Mouse (Mus musculus): ENCODE data around the gene Rbm6.

DNA sequence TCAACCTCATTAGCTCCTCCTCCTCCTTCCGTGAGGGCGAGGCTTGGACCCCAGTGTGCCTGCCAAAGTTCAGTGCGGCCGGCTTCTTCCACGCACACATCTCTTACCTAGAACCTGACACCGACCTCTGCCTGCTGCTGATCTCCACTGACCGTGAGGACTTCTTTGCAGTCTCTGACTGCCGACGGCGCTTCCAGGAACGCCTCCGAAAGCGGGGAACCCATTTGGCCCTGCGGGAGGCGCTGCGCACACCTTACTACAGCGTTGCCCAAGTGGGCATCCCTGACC is 28.5 kb upstream of the Rbm6 start:
- no peak for TF ChIP-seq POLR2A (IDR thresholded peaks at IDR 0.05; ENCODE audit: low read depth, low read length)
- TF ChIP-seq CTCF (conservative IDR thresholded peaks at IDR 0.05; ENCODE audit: insufficient read depth, insufficient read length, low read depth, low read length), result no peak

Measured in kidney, adult 2 months (tissue).